10 mouse cellular contexts compared by ENCODE assay signal in the genomic region with DNA sequence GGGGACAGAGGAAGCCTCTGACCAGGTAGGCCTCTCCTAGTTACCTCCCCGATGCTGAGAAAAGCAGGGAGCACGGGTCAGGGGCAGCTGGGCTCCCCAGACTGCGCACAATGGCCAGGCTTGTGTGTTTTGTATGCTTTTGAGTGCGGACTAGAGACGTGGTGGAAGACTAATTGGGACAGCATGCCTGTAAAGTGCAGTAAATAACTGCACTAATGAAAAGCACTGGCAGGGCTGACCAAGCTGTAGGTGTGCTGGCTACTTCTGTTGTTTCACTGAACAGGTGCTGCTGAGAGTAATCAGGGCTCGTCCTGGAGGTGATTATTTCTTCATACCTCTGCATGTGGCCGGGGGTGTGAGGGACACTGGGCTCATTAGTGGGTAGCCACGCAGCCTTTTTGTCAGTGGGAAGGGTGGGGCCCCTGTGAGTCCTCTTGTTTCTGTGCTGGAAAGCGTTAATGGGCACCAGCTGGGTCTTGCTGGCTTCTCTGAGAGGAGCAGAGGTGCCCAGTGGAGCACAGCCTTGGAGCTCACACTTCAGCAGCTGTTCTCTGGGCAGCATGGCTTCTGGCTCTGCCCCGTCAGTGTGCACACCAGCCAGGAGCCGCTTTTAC. TPM values are rescaled to one million over a fixed set of nuclear protein-coding genes. Genes with fewer than 3 reads are reported as not detected.
DNase-seq lines count a peak whose midpoint lies in the region; ATAC-seq and TF ChIP-seq lines count a peak whose summit lies in the region.
"Had no signal": no experiment of that assay in that cellular context is flagged by ENCODE, and none has a peak within 500 bp of the region (broad histone marks: within the 10 kb centered on the region; RNA-seq: fewer than 3 reads in every experiment).

No protein-coding gene starts in this region.

- H3K4me1 ChIP-seq in bone marrow, adult 2 months (ENCODE audit: control insufficient read depth, insufficient read depth, low read length): peaks cover 8% of the 10 kb centered on the region
- H3K4me1 ChIP-seq in forebrain, postnatal 0 days (ENCODE audit: insufficient read depth): 0 out of 2 replicates have a peak, but pooled peaks cover 8% of the 10 kb centered on the region
- H3K4me1 ChIP-seq in midbrain, embryonic 10.5 days: peaks cover 43% of the 10 kb centered on the region

- TF ChIP-seq POLR2A in bone marrow, adult 2 months (IDR thresholded peaks at IDR 0.05; ENCODE audit: borderline replicate concordance, control insufficient read depth, low read depth, low read length): no peak

- H3K4me2 ChIP-seq in forebrain, postnatal 0 days (ENCODE audit: low read depth): no peak overlapping the region

- WGBS in bone marrow, adult 2 months: 55% methylated on average over 11 of the region's 11 CpGs
- WGBS in forebrain, postnatal 0 days: 24% methylated on average over 11 of the region's 11 CpGs
- 64% methylated on average over 11 of the region's 11 CpGs for WGBS in midbrain, embryonic 10.5 days

- intact Hi-C loops in gastrocnemius, adult 2 months (cut with DNase I): no loop called here

- no peak for DNase-seq in gastrocnemius, adult 2 months
- no peak for DNase-seq in gastrocnemius, adult 8-10 months (ENCODE audit: low spot score in 2 of 2)
- no peak for DNase-seq in forebrain, postnatal 0 days
- no peak for DNase-seq in midbrain, embryonic 10.5 days (ENCODE audit: low spot score)
- DNase-seq in adrenal gland, postnatal 4 days (ENCODE audit: low spot score in 2 of 2): no peak
- DNase-seq in layer of hippocampus, adult 9-10 months (ENCODE audit: low spot score): no peak
- DNase-seq: heart, postnatal 36 days had no signal

- no peak for TF ChIP-seq CTCF in gastrocnemius, adult 2 months (IDR thresholded peaks at IDR 0.05)
- no peak for TF ChIP-seq CTCF in bone marrow, adult 2 months (IDR thresholded peaks at IDR 0.05; ENCODE audit: control insufficient read depth, insufficient read depth, low read length)
- TF ChIP-seq CTCF in forebrain, postnatal 0 days (IDR thresholded peaks at IDR 0.05; ENCODE audit: low read depth): no peak

- peak overlapping the region; percentile 6; the same call in 1 of the 2 replicates for H3K9ac ChIP-seq in forebrain, postnatal 0 days

- H3K9me3 ChIP-seq in forebrain, postnatal 0 days (ENCODE audit: low read length): no peaks in the 10 kb centered on the region
- H3K9me3 ChIP-seq in midbrain, embryonic 10.5 days (replicated peaks): peaks cover 4% of the 10 kb centered on the region; the same call in 1 of the 2 replicates

- 0 out of 2 replicates have a peak overlapping the region, but pooled peaks have one; percentile 16 for H3K27ac ChIP-seq in gastrocnemius, adult 2 months
- peak overlapping the region; percentile 65 for H3K27ac ChIP-seq in bone marrow, adult 2 months (ENCODE audit: control insufficient read depth, insufficient read depth, low read depth, low read length, poor library complexity)
- H3K27ac ChIP-seq in forebrain, postnatal 0 days (ENCODE audit: low read depth, low read length): no peak overlapping the region
- H3K27ac ChIP-seq in midbrain, embryonic 10.5 days (replicated peaks): peak overlapping the region; percentile 71
- H3K27ac ChIP-seq: left cerebral cortex, adult 2 months had no signal

- H3K27me3 ChIP-seq in forebrain, postnatal 0 days (ENCODE audit: insufficient read depth, low read length): no peaks in the 10 kb centered on the region
- no peaks in the 10 kb centered on the region for H3K27me3 ChIP-seq in midbrain, embryonic 10.5 days (ENCODE audit: low read depth, poor library complexity, severe bottlenecking)

- no peaks in the 10 kb centered on the region for H3K36me3 ChIP-seq in forebrain, postnatal 0 days (ENCODE audit: insufficient read depth)
- peaks cover 5% of the 10 kb centered on the region; the same call in 1 of the 2 replicates for H3K36me3 ChIP-seq in midbrain, embryonic 10.5 days

- peak; percentile 57 for ATAC-seq in forebrain, postnatal 0 days
- ATAC-seq in monocyte, adult 5-6 weeks (replicated peaks; ENCODE audit: insufficient number of reproducible peaks, low FRiP score, low TSS enrichment, poor library complexity, severe bottlenecking): no peak

- H3K4me3 ChIP-seq in gastrocnemius, adult 2 months: no peak overlapping the region
- H3K4me3 ChIP-seq in bone marrow, adult 2 months (replicated peaks; ENCODE audit: control insufficient read depth, low read depth, low read length): no peak overlapping the region
- H3K4me3 ChIP-seq in forebrain, postnatal 0 days (ENCODE audit: low read depth, low read length): no peak overlapping the region
- H3K4me3 ChIP-seq in midbrain, embryonic 10.5 days: no peak overlapping the region
- H3K4me3 ChIP-seq: left cerebral cortex, adult 2 months had no signal

RNA-seq across cellular contexts. Expression of a gene that starts 48.3 kb away (rescaled TPM):
- total RNA-seq in gastrocnemius, adult 2 months (2021): 1 to 10 TPM; 6.5 to 7.2 TPM
- total RNA-seq in gastrocnemius, adult 8-10 months (2022): 1 to 10 TPM; 6.5 to 8.3 (median 7.5) TPM
- polyA plus RNA-seq in bone marrow, adult 2 months (2011; ENCODE audit: insufficient read depth, insufficient read length, low replicate concordance, missing spikeins): 13.7 and 21.0 TPM in 2 replicates
- 60.8 and 63.6 TPM in 2 replicates for total RNA-seq in forebrain, postnatal 0 days (2014; rRNA removed)
- 66.6 and 78.7 TPM in 2 replicates for polyA plus RNA-seq in forebrain, postnatal 0 days (2015; fragmentation: Nextera tagmentation; extraction: Ambion mirVana)
- polyA plus RNA-seq in midbrain, embryonic 10.5 days (2016; fragmentation: Nextera tagmentation; extraction: Ambion mirVana): 45.5 and 48.0 TPM in 2 replicates
- total RNA-seq in adrenal gland, postnatal 4 days (2021): 10 to 100 TPM; 21.0 to 21.1 TPM
- 16.4 to 40.7 TPM (median 25.3 TPM) in 3 replicates for total RNA-seq in monocyte, adult 5-6 weeks (2017)

RNA-seq across cellular contexts. Expression of a gene that starts 49.6 kb away (rescaled TPM):
- 10 to 100 TPM; 18.2 to 22.5 TPM for total RNA-seq in gastrocnemius, adult 2 months (2021)
- total RNA-seq in gastrocnemius, adult 8-10 months (2022): 10 to 100 TPM; 17.1 to 18.7 (median 18.0) TPM
- 9.5 and 12.8 TPM in 2 replicates for polyA plus RNA-seq in bone marrow, adult 2 months (2011; ENCODE audit: insufficient read depth, insufficient read length, low replicate concordance, missing spikeins)
- 49.1 and 55.6 TPM in 2 replicates for total RNA-seq in forebrain, postnatal 0 days (2014; rRNA removed)
- polyA plus RNA-seq in forebrain, postnatal 0 days (2015; fragmentation: Nextera tagmentation; extraction: Ambion mirVana): 32.0 and 37.8 TPM in 2 replicates
- polyA plus RNA-seq in midbrain, embryonic 10.5 days (2016; fragmentation: Nextera tagmentation; extraction: Ambion mirVana): 36.3 and 40.1 TPM in 2 replicates
- 10 to 100 TPM; 37.7 to 42.1 TPM for total RNA-seq in adrenal gland, postnatal 4 days (2021)
- total RNA-seq in monocyte, adult 5-6 weeks (2017): 31.9 to 49.2 TPM (median 37.4 TPM) in 3 replicates
